Mouse (Mus musculus) cerebellum, postnatal 14 days (tissue): ENCODE data around the gene Sprr2k.
A peak's percentile ranks its signal among the peaks of the same experiment; 100 is the strongest.

ENCODE experiments used
- DNase-seq, 2 experiments: peaks; one replicate each; pipeline ENCODE4 v3.0.0; 2021; ENCODE audit warnings: mixed read lengths in 2 of 2

The Sprr2k gene

GRCm38 (mm10) chr3:92432282-92432681 lies at the start of gene Sprr2k:
TSS of gene Sprr2k (plus strand) at chr3:92432582.
- DNase-seq, result no peak

GRCm38 (mm10) chr3:92385385-92385784 lies 47.0 kb upstream of the Sprr2k start, which contains the start of gene Sprr2h:
TSS of gene Sprr2h (plus strand) at chr3:92385685.
- DNase-seq, result no peak

- peak in 1 of 2 experiments; percentile 0 for DNase-seq
Observed at GRCm38 (mm10) chr3:92394301-92394700, 38.1 kb upstream of the Sprr2k start.

GRCm38 (mm10) chr3:92407691-92408090 lies 24.7 kb upstream of the Sprr2k start, which contains the start of gene Sprr2i:
TSS of gene Sprr2i (plus strand) at chr3:92407991.
- no peak for DNase-seq

- DNase-seq, result no peak
Observed at GRCm38 (mm10) chr3:92417782-92418181, 14.6 kb upstream of the Sprr2k start, which contains the start of gene Sprr2j-ps. TSS of gene Sprr2j-ps (plus strand) at chr3:92418082.

- no peak for DNase-seq
Observed at GRCm38 (mm10) chr3:92429323-92429722, 3.1 kb upstream of the Sprr2k start, which contains the start of gene Gm9774. TSS of gene Gm9774 (minus strand) at chr3:92429423.

- DNase-seq, result no peak
Observed at GRCm38 (mm10) chr3:92438689-92439088, 6.3 kb downstream of the Sprr2k start, which contains the start of gene Sprr1b. TSS of gene Sprr1b (minus strand) at chr3:92438789.

- DNase-seq, result no peak
Observed at GRCm38 (mm10) chr3:92440177-92440576, 7.8 kb downstream of the Sprr2k start.

- DNase-seq, result no peak
Observed at GRCm38 (mm10) chr3:92455151-92455550, 22.8 kb downstream of the Sprr2k start.

- no peak for DNase-seq
Observed at GRCm38 (mm10) chr3:92458620-92459019, 26.2 kb downstream of the Sprr2k start, which contains the start of gene Sprr3. TSS of gene Sprr3 (minus strand) at chr3:92458720.

GRCm38 (mm10) chr3:92466576-92466975 lies 34.2 kb downstream of the Sprr2k start:
- no peak for DNase-seq

GRCm38 (mm10) chr3:92467424-92467823 lies 35.0 kb downstream of the Sprr2k start:
- DNase-seq, result no peak

GRCm38 (mm10) chr3:92470111-92470510 lies 37.7 kb downstream of the Sprr2k start:
- no peak for DNase-seq

- peak in 1 of 2 experiments; percentile 4 for DNase-seq
Observed at GRCm38 (mm10) chr3:92481249-92481648, 48.9 kb downstream of the Sprr2k start.
